Mouse (Mus musculus): Measurements from ENCODE around the gene Slco4c1.

DNA sequence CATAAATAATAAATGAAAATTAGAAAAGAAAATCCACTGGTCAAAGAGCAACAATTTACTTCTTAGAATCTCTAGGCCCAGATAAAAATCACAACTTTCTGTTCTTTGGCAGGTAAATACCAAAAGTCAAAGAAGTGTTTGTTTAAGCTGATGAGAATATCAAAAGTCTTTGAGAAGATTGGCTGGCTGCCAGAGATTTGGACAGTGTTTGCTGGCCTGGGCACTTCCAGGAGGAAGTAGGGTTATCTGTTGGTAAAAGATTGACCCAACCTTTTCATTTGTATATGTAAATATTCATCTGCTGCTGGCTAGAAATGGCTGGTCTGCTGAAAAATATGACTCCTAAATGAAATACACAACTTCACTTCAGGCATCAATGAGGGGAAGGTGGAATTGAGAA is 11.8 kb upstream of the Slco4c1 start:
- TF ChIP-seq MYC (IDR thresholded peaks at IDR 0.05; ENCODE audit: low read depth, low read length): no peak
- no peak for TF ChIP-seq CTCF (IDR thresholded peaks at IDR 0.05 in 2 of 3, conservative IDR thresholded peaks at IDR 0.05 in 1 of 3; ENCODE audit: control insufficient read depth in 1 of 3, insufficient read depth in 1 of 3, low read depth in 2 of 3, low read length in 3 of 3, poor library complexity in 1 of 3, severe bottlenecking in 1 of 3)
- no peak for TF ChIP-seq KAT2A (conservative IDR thresholded peaks at IDR 0.05; ENCODE audit: low read depth, low read length)
- TF ChIP-seq POLR2A (IDR thresholded peaks at IDR 0.05; ENCODE audit: control insufficient read depth in 1 of 2, insufficient read depth in 1 of 2, low read depth in 1 of 2, low read length in 2 of 2, poor library complexity in 1 of 2): no peak
- no peak for TF ChIP-seq TBP (IDR thresholded peaks at IDR 0.05; ENCODE audit: low read depth, low read length)
- TF ChIP-seq GATA1 (IDR thresholded peaks at IDR 0.05; ENCODE audit: low read depth, low read length): no peak
- TF ChIP-seq SIN3A (IDR thresholded peaks at IDR 0.05; ENCODE audit: low read length): no peak
- no peak for TF ChIP-seq USF1 (IDR thresholded peaks at IDR 0.05; ENCODE audit: low read depth, low read length)
- TF ChIP-seq MAFK (IDR thresholded peaks at IDR 0.05; ENCODE audit: borderline replicate concordance, low read depth, low read length): no peak
- TF ChIP-seq ZNF384 (IDR thresholded peaks at IDR 0.05; ENCODE audit: low read depth, low read length): no peak
